Mouse (Mus musculus) liver, embryonic 15.5 days (tissue): ENCODE measurements at regions not wholly inside any gene's neighbourhood (a gene's known extent, or its start where the extent isn't known, plus 50 kb on each side); places are given as distances from the start of the nearest gene placed in this dataset.

Experiments
- ATAC-seq: fragments of 200-750 bp; cut with Nextera tagmentation; 2 replicates; pipeline ENCODE4 v1.8.0; 2017; ENCODE audit warnings: moderate number of reproducible peaks, mild to moderate bottlenecking, moderate library complexity; ENCODE audit not compliant: insufficient read depth
- H3K27ac ChIP-seq: fragments of 300-500 bp; sonication (generic); replicated peaks from 2 replicates; pipeline ENCODE4 v1.5.1; 2015; ENCODE audit warnings: mild to moderate bottlenecking, inconsistent platforms
- H3K27me3 ChIP-seq: fragments of 300-500 bp; sonication (generic); 2 replicates; pipeline ENCODE4 v1.6.1; 2015; ENCODE audit warnings: mild to moderate bottlenecking, inconsistent platforms
- H3K36me3 ChIP-seq: fragments of 300-500 bp; sonication (generic); replicated peaks from 2 replicates; pipeline ENCODE4 v1.6.1; 2015; ENCODE audit warnings: moderate library complexity, mild to moderate bottlenecking, inconsistent platforms
- H3K4me1 ChIP-seq: fragments of 300-500 bp; sonication (generic); replicated peaks from 2 replicates; pipeline ENCODE4 v1.6.1; 2015; ENCODE audit warnings: inconsistent platforms
- H3K4me2 ChIP-seq: fragments of 300-500 bp; sonication (generic); 2 replicates; pipeline ENCODE4 v1.6.1; 2015; ENCODE audit warnings: moderate library complexity, mild to moderate bottlenecking, inconsistent platforms
- H3K4me3 ChIP-seq: fragments of 300-500 bp; sonication (generic); replicated peaks from 2 replicates; pipeline ENCODE4 v1.5.1; 2015; ENCODE audit warnings: mild to moderate bottlenecking, inconsistent platforms
- H3K9ac ChIP-seq: fragments of 300-500 bp; sonication (generic); 2 replicates; pipeline ENCODE4 v1.6.1; 2015; ENCODE audit warnings: moderate library complexity, mild to moderate bottlenecking, inconsistent platforms
- H3K9me3 ChIP-seq: fragments of 300-500 bp; sonication (generic); replicated peaks from 2 replicates; pipeline ENCODE4 v1.6.1; 2016; ENCODE audit warnings: inconsistent platforms
- WGBS: fragments of 180-500 bp; shearing (Covaris S2); methylation state at CpG from one replicate; pipeline ENCODE4 v1.1.7; 2015; ENCODE audit warnings: mixed read lengths; ENCODE audit not compliant: insufficient replicate concordance; 5-methylcytosine and 5-hydroxymethylcytosine counted together

GRCm38 (mm10) chr3:51073743-51074319 lies 150.4 kb upstream of the Noct start:
- no peak for ATAC-seq

GRCm38 (mm10) chr3:51075219-51075920 lies 148.9 kb upstream of the Noct start:
- Histone ChIP-seq H3K36me3 (no peaks in the 10 kb centered on the region), H3K4me2 (no peak overlapping the region), H3K4me3 (no peak overlapping the region), H3K27me3 (no peaks in the 10 kb centered on the region), H3K9ac (no peak overlapping the region), H3K27ac (no peak overlapping the region), H3K9me3 (no peaks in the 10 kb centered on the region), H3K4me1 (no peaks in the 10 kb centered on the region)
- no peak for ATAC-seq
- 52% methylated on average over 10 of the region's 10 CpGs for WGBS

More at GRCm38 (mm10) chr3:51073743-51074319, 150.4 kb upstream of the Noct start:
- H3K27ac ChIP-seq: no peak overlapping the region
- H3K36me3 ChIP-seq: no peaks in the 10 kb centered on the region
- no peak overlapping the region for H3K4me2 ChIP-seq
- no peaks in the 10 kb centered on the region for H3K27me3 ChIP-seq
- no peak overlapping the region for H3K4me3 ChIP-seq
- H3K9me3 ChIP-seq: no peaks in the 10 kb centered on the region
- H3K9ac ChIP-seq: no peak overlapping the region
- 68% methylated on average over 7 of the region's 7 CpGs for WGBS
- H3K4me1 ChIP-seq: no peaks in the 10 kb centered on the region

GRCm38 (mm10) chr3:51078459-51078858 lies 145.8 kb upstream of the Noct start:
- WGBS: 49% methylated on average over 4 of the region's 4 CpGs
- Histone ChIP-seq H3K4me2 (no peak overlapping the region), H3K27me3 (no peaks in the 10 kb centered on the region), H3K4me3 (no peak overlapping the region), H3K27ac (no peak overlapping the region), H3K4me1 (no peaks in the 10 kb centered on the region), H3K9me3 (no peaks in the 10 kb centered on the region), H3K36me3 (no peaks in the 10 kb centered on the region), H3K9ac (no peak overlapping the region)
- no peak for ATAC-seq

GRCm38 (mm10) chr3:51080415-51080814 lies 143.8 kb upstream of the Noct start:
- no peaks in the 10 kb centered on the region for H3K9me3 ChIP-seq
- H3K4me3 ChIP-seq: no peak overlapping the region
- no peaks in the 10 kb centered on the region for H3K36me3 ChIP-seq
- no peak overlapping the region for H3K27ac ChIP-seq
- no peaks in the 10 kb centered on the region for H3K4me1 ChIP-seq
- no peak overlapping the region for H3K9ac ChIP-seq
- H3K4me2 ChIP-seq: no peak overlapping the region
- ATAC-seq: no peak
- 39% methylated on average over 3 of the region's 3 CpGs for WGBS
- H3K27me3 ChIP-seq: no peaks in the 10 kb centered on the region

GRCm38 (mm10) chr3:51080855-51081254 lies 143.4 kb upstream of the Noct start:
- no peaks in the 10 kb centered on the region for H3K36me3 ChIP-seq
- ATAC-seq: no peak
- WGBS: 59% methylated on average over 7 of the region's 7 CpGs

GRCm38 (mm10) chr3:51082831-51083575 lies 141.2 kb upstream of the Noct start:
- H3K36me3 ChIP-seq: no peaks in the 10 kb centered on the region
- no peaks in the 10 kb centered on the region for H3K27me3 ChIP-seq
- no peak overlapping the region for H3K27ac ChIP-seq
- H3K4me3 ChIP-seq: no peak overlapping the region
- no peak overlapping the region for H3K4me2 ChIP-seq
- no peaks in the 10 kb centered on the region for H3K4me1 ChIP-seq
- no peak overlapping the region for H3K9ac ChIP-seq
- no peak for ATAC-seq
- 67% methylated on average over 11 of the region's 11 CpGs for WGBS
- no peaks in the 10 kb centered on the region for H3K9me3 ChIP-seq

More at GRCm38 (mm10) chr3:51080855-51081254, 143.4 kb upstream of the Noct start:
- no peak overlapping the region for H3K4me2 ChIP-seq
- H3K27me3 ChIP-seq: no peaks in the 10 kb centered on the region
- no peak overlapping the region for H3K9ac ChIP-seq
- H3K27ac ChIP-seq: no peak overlapping the region
- H3K4me3 ChIP-seq: no peak overlapping the region
- no peaks in the 10 kb centered on the region for H3K9me3 ChIP-seq
- no peaks in the 10 kb centered on the region for H3K4me1 ChIP-seq

GRCm38 (mm10) chr3:51083583-51083982 lies 140.7 kb upstream of the Noct start:
- Histone ChIP-seq H3K9me3 (no peaks in the 10 kb centered on the region), H3K4me1 (no peaks in the 10 kb centered on the region), H3K27ac (no peak overlapping the region), H3K9ac (no peak overlapping the region), H3K4me3 (no peak overlapping the region), H3K27me3 (no peaks in the 10 kb centered on the region), H3K4me2 (no peak overlapping the region), H3K36me3 (no peaks in the 10 kb centered on the region)
- WGBS: 56% methylated on average over 7 of the region's 7 CpGs
- ATAC-seq: no peak

- 69% methylated on average over 10 of the region's 10 CpGs for WGBS
- Histone ChIP-seq H3K27ac (no peak overlapping the region), H3K9me3 (no peaks in the 10 kb centered on the region), H3K36me3 (no peaks in the 10 kb centered on the region), H3K4me1 (no peaks in the 10 kb centered on the region), H3K4me3 (no peak overlapping the region), H3K4me2 (no peak overlapping the region), H3K9ac (no peak overlapping the region), H3K27me3 (no peaks in the 10 kb centered on the region)
- ATAC-seq: no peak
Measured at GRCm38 (mm10) chr3:51086441-51086849, 137.8 kb upstream of the Noct start.

GRCm38 (mm10) chr3:51087076-51087475 lies 137.2 kb upstream of the Noct start:
- Histone ChIP-seq H3K9me3 (no peaks in the 10 kb centered on the region), H3K4me2 (no peak overlapping the region), H3K9ac (no peak overlapping the region), H3K4me3 (no peak overlapping the region), H3K27ac (no peak overlapping the region), H3K27me3 (no peaks in the 10 kb centered on the region), H3K36me3 (no peaks in the 10 kb centered on the region), H3K4me1 (no peaks in the 10 kb centered on the region)
- WGBS: 67% methylated on average over 4 of the region's 4 CpGs
- ATAC-seq: no peak

- no peaks in the 10 kb centered on the region for H3K36me3 ChIP-seq
- 73% methylated on average over 10 of the region's 10 CpGs for WGBS
- H3K4me3 ChIP-seq: no peak overlapping the region
- ATAC-seq: no peak
- H3K4me2 ChIP-seq: no peak overlapping the region
- no peaks in the 10 kb centered on the region for H3K4me1 ChIP-seq
- no peaks in the 10 kb centered on the region for H3K9me3 ChIP-seq
- no peak overlapping the region for H3K27ac ChIP-seq
- H3K27me3 ChIP-seq: no peaks in the 10 kb centered on the region
- no peak overlapping the region for H3K9ac ChIP-seq
Measured at GRCm38 (mm10) chr3:51089036-51089669, 135.1 kb upstream of the Noct start.

GRCm38 (mm10) chr3:51091478-51091877 lies 132.8 kb upstream of the Noct start:
- Histone ChIP-seq H3K36me3 (no peaks in the 10 kb centered on the region), H3K4me3 (no peak overlapping the region), H3K9me3 (no peaks in the 10 kb centered on the region), H3K9ac (no peak overlapping the region), H3K4me1 (no peaks in the 10 kb centered on the region), H3K4me2 (no peak overlapping the region), H3K27ac (no peak overlapping the region), H3K27me3 (no peaks in the 10 kb centered on the region)
- no peak for ATAC-seq
- 61% methylated on average over 4 of the region's 4 CpGs for WGBS
